Mouse (Mus musculus) lung, postnatal 4 days (tissue): Measurements from ENCODE around the gene Fam49a.
A peak's percentile ranks its signal among the peaks of the same experiment; 100 is the strongest.
"Not testable (repeated sequence)": the region's sequence is repeated elsewhere in the genome, so short reads cannot be mapped to it uniquely, and the experiment has no call there.

ENCODE experiments used
- DNase-seq, 2 experiments: peaks; one replicate each; pipeline ENCODE4 v3.0.0; 2021

The Fam49a gene

DNA sequence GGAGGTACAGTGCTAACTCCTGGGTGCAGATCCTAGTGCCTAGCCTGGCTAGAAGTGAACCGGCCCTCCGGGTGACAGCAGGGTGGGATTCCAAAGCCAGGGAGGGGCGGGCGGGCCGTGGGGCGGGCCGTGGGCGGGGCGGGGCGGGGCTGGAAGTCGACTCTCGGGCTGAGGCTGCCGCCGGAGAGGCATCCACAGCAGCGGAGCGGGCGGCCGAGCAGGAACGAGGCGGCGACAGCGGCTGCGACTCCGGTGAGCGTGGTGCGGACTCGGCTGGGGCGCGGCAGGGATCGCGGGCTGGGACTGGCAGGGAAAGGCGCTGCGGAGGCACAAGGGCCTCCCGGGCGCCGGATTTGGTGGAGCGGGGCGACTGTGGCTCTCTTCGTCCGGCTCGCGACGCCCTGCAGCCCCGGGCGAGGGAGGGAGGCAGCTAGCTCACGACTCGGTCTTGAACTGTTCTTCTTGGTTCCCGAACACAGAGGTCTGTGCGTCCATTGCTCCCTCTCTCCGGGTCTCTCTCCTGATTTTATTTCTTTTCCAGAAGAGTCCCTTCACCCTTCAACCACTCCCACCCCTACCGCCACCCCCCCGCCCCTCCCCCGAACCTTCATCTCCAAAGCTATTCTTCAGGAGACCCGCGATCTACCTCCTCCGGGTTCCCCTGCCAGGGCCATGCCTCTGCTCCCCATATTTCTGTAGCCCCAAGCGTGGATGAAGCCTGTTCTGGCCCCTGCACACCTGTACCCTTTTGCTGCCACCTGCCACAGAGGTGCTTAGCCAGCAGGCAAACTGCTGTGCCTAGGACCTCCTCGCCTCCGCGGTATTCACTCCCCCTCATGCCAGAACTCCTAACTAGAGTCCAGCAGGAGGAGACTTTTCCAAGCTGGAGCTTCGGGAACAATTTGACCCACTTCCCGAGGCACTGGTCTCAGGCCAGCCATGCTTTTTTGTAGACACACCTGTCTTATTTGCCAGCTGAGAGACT, at the start of gene Fam49a:
Gene Fam49a (plus strand): TSS at position 153 of the 985 bp plus-strand sequence.
- DNase-seq, result peak; percentile 83 to 87

DNA sequence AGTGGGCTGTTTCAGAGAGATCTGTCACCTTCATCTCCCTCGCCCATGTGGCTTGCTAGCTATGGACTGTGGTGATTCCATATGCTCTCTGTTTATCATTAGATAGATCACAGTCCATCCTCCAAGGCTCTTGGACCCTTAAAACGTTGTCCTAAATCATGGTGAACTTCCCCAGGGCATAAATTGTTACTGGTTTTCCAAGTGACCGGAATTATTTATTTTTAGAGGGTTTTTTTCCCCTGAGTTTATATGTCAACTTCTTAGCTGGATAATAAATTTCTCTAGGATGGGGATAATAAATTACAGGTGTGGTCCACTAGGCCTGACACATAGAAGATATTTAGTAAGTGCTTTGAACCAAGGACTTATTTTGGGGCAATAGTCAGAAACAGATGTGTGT, 48.4 kb upstream of the Fam49a start:
- DNase-seq, result no peak

DNA sequence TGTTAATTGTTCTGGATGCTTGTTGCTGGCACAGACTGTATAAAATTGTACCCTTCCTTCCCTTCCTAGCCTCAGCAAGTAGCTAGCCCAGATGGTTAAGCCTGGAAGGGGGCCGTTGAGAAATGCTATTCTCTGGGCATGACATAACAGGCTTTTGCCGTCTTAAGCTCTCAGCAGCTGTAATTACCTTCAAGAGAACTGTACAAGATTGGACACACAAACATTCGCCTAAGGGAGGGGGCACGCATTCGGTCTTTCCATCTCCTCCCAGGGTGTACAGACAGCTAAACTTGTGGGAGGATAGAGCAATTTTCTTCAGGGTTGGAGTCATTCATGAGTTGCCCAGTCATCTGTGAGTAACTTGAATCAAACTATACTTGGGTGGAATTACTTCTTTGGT, 43.0 kb upstream of the Fam49a start:
- no peak for DNase-seq

DNA sequence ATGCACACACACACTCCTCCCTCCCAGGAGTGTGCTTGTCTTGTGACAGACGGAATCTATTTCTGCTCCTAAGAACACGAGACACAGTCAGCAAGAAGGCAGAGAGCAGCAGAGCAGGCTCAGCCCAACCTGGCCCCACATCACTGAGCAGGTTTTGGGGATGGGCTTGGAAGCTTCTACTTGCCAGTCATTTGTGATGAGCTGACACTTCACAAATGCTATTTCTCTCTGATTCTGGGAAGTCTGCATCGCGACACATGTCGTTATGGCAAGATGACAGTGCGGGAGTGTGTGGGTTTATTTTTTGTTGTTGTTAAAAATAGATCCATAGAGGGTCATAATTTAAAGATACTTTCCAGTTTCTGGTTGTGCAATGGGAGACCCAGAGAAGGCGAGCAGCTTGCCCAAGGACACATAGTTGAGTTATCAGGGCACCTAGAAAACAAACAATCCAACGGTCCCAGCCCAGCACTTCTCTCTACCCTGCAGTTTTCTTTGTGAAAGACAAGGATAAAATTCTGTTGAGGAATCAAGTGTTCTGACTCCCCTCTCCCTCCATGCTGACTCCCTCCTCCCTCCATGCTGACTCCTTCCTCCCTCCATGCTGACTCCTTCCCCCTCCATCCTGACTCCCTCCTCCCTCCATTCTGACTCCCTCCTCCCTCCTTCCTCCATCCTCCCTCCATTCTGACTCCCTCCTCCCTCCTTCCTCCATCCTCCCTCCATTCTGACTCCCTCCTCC, 41.0 kb upstream of the Fam49a start:
- no peak for DNase-seq

DNA sequence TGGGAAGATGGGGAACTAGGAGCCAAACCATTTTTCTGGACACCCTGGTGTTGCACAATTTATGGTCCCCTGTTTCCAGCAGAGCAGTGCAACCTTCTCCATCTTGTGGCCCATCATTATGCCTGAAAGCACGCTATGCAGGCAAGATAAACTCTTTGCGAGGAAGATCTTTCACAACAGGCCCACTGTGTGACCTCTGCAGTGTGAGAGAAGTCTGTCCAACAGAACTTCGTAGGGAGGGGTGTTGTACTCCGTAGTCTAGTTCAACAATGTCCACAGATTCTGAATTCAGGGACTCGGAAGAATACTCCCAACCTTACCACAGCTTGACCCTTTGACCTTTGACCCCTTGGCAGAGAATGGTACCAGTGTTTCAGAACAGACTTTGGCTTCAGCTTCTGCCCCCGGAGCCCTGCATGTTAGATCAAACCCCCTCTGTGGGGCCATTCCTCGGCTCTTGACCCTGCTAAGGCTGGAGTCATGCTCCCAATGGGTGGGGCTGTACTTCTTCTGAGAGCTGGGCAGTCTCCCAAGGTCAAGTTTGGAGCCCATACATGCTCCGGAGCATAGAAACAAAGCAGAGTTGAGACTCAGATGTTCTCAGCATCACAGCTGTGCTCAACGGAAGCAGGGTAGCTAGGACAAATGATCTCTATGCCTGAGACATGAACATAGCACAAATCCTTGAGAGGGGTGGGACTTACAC, 39.2 kb upstream of the Fam49a start:
- peak in 1 of 2 experiments; percentile 25 for DNase-seq

DNA sequence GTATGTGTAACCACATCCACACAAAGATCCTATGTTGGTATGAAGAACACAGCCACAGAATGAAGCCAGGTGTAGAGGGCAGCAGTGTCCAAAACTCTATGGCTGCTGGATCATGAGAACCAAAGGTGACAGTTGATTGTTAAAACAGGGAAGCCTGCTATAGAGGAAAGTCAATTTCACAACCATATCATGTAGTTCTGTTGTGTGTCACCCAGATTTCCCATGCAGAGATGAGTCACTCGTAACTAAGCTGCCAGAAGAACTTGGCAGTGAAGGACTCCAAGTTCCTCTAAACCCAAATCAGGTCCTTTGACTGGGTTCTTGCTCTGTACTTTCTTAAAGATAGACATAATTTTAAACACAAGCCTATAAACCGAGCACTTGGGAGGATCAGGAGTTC, 38.6 kb upstream of the Fam49a start:
- peak in 1 of 2 experiments; percentile 8 for DNase-seq

DNA sequence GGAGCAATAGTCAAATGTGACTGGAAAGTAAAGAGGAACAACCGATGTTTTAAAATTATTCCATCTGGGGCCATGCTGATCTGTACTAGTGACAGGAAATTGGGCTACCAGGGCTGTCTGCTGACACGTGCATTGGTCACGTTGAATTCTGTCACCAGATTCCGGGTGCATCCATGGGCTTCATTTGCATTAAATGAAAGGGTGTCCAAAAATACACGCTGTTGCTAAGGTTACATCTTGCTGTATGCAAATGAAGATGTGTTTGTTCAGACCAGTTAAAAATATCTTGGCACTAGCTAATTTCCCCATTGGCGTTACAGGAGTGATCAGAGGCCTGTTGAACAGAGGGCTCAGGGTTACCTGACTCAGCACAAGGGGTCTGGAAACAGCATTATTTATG, 36.2 kb upstream of the Fam49a start:
- DNase-seq, result no peak

DNA sequence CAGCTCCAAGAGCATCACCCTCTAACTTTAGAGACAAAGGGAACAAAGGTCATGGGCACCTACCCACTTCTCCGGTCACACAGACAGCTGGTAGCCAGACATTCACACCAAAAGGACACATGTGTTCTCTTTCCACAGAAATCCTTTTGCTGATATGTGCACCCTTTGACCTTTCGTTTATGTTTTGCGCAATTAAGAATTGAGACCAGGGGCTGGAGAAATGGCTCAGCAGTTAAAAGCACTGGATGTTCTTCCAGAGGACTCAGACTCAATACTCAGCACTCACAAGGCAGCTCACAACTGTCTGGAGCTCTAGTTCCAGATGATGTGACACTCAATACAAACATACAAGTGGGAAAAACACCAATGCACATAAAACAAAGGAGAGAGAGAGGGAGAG, 34.3 kb upstream of the Fam49a start:
- no peak for DNase-seq

DNA sequence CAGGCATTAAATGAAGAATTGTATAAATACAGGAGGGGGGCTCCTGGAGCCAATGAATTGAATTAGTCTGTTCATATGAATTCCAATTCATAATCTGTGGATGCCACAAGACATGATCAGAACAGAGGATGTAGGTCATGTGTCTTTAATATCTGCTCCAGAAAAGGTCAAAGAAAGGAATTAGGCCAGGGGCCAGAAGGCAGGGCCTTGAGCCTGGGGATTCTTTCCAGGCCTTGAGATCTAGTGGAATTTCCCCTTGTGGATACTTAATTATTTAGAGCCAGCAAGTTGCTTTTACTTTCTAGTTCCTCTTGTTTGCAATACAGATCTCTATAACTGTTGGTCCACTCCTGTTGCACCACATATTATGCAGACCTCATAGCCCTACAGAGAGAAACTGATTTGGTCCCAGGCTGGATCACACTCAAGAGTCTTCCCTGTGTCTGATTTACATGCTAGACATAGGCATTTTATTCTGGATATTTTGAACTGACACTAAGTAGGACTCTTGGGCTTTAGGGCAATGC, 31.8 kb upstream of the Fam49a start:
- DNase-seq, result no peak

DNA sequence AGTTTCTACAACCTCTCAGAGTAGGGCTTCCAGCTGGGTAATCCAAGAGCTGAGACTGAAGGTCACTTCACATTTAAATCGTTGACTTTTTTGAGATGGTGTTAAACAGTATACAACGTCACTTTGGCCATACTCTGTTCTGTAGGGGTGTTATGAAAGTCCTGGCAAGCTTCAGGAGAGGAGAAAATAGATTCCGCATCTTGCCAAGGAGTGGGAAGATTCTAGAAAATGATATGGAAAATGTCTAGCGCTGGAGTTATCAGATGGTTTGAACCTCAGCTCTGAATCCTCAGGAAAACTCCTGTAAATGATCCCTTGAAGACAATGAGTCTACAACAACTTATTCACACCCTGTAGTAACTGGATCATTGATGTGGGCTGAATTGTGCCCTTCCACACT, 29.8 kb upstream of the Fam49a start:
- DNase-seq, result no peak

DNA sequence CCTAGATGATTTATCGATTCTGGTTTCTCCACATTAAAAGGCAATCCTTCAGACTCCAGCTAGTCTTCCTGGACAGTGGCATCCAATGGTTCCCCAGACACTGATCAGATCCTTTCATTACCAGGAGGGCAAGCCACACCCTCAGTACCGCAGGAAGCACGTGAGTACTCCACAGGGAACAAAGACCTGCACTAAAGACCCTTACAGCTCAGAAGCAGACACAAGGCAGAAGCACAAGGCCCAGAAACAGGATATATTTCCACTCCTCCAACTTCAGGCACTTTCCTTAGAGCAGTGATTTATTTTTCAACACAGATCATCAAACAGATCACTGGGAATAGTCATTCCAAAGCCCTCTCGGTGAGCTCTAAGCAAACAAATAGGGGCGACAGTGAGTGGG, 25.0 kb upstream of the Fam49a start:
- DNase-seq, result no peak

DNA sequence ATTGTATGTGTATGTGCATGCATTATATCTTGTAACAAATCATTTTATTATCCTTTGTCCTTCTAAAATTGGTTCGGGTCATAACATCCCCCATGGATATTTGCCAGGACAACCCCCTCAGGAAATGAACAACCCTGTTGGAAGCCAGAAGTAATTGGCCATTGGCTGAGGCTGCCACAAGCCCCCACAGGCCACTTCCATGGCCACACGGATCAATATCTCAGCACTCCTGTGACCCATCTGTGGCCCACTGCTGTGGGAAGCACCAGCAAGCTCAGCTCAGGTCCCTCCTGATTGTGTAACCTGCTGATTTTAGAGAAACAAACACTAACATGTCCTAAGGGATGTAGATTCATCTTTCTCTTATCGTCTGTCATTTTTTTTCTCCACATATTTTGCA, 22.4 kb upstream of the Fam49a start:
- no peak for DNase-seq

DNA sequence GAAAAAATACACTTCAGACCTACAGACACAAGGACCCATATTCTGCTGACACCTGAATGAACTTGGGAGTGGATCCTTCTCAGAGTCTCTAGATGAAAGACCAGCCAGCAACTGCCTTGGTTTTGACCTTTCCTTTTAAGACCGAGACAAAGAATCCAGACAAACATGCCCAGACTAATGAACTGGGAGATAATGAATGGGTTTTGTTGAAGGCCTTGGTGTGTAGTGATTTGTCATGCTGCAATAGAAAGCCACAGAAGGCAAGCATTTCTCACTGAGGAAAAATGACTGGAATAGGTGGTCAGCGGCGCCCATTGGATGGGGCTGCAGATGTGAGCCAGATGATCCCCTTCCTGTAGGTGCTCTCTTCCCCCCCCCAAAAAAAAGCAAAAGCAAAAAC, 18.8 kb upstream of the Fam49a start:
- no peak for DNase-seq

DNA sequence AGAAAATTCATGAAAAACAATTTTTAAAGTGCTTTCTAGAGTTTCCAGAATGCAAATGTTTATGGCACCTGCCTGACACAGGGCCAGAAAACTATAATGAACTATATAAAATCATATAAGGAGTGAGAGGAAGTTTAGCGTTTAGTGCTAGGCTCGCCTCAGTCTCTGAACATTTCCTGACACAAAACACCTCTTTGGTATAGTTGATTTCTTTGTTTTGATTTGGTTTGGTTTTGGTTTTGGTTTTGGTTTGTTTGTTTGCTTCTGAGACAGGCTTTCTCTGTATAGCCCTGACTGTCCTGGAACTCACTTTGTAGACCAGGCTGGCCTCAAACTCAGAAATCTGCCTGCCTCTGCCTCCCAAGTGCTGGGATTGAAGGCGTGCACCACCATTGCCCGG, 14.9 kb upstream of the Fam49a start:
- DNase-seq, result not testable (repeated sequence)

DNA sequence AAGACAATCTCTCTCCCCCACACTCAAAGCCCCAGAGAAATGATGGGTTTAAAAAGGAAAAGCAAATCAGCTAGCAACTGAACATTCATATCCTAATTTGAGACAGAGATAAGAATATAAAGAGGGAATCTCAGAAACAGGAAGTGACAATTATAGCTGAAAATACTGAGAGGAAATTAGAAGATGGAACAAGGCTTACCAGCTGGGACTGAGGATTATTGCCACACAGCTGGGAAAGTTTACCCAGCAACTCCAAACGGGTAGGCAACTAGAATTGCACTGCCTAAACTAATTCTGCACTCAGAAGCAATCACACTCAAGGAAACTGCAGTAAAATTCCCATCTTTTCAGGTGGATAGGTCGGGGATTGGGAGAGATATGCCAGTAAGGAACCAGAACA, 12.4 kb upstream of the Fam49a start:
- no peak for DNase-seq

DNA sequence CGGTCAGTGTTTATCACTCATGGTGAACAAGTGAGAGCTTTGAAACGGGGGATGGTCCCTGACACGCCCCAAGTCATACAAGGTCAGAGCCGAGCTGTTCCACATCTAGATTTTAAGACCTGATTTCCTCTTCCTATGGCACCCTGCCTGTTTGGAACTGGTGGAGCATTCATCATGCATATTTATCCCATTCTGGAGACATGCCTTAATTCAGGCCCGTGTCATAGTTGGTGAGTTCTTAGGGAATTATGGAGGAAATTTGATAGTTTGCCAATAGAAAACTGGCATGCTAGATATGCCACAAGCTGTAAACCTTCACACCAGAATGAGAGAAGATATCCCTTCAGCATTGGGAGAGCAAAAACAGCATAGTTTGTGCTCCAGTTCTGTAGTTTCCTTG, 8.4 kb upstream of the Fam49a start:
- no peak for DNase-seq

DNA sequence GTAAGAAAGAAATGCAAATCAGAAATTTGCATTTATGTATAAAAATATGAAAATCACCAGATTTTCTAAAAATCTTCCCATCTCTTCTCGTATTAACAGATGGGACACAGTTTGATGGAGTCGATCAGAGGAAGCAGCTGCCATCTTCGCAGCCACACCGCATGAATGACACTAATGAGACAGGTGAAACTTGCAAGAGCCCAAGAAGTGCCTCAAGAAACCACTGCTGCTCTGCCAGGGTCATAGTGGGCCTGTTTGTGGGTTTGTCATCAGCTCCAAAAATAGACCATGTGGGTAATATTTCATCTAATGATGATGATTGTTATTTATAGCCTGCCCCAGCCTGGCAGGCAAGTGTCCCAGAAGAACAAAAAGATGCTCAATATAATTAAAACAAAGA, 7.8 kb upstream of the Fam49a start:
- no peak for DNase-seq

DNA sequence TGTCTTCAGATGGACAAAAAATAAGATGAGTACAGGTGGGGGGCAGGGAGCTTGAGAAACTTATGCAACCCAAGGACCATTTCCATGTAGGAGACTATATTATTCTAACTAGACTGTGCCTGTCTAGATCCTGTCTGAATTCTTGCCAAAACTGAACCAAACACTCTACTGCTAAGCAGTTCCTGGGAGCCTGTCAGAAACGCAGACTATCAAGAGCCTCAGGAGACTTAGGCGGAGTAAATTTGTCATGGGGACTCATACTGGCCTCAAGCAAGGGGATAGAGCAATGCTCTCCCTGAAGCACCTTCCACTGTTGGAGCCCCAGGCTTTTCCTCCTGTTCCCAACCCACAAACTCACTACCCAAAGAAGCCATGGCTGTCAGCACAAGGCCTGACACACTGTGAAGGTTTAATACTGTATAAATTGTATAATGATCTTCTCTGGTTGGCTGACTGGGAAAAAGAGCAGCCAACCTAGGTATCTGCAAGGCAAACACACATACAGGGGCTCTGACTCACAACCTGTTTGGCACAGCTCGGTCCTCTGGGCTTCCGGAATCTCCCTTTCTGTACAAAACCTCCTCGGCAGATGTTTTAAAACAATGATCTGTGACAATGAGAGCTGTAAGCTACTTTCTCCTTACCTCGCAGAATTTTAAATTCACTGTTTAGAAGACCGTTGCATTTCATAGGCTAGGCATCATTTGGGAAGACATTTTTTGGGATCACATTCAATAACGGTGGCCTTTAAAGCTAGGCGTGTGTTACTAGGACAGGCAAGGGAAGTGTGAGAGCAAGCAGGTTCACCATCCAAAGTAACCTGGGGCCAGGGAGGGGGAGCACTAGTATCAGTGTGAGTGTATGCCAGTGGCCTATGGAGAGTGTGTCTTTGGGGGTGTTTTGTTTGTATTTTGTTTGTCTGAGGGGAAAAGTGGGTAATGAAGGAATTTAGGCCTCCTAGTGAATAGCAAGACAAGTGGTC, 669 bp upstream of the Fam49a start:
- no peak for DNase-seq

DNA sequence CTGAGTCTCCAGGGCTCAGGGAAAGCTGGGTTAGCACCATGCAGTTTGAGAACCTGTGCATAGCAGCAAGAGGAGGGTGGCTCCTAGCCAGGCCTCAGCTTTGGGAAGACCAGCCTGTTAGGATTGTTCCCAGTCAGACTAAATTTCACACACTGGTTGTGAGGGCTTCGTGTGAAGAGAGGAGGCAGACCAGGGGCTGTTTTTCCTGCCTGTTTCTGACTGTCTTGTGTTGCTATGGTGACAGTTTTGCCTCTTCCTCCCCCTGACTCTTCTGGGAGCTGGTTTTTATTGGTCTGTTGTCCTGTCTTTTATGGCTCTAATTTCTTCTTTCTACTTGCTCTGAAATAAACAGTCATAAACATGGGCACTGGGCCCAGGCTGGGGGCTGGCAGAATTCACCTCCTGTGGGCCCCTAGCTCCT, 1.4 kb downstream of the Fam49a start:
- DNase-seq, result peak; percentile 47 to 70

DNA sequence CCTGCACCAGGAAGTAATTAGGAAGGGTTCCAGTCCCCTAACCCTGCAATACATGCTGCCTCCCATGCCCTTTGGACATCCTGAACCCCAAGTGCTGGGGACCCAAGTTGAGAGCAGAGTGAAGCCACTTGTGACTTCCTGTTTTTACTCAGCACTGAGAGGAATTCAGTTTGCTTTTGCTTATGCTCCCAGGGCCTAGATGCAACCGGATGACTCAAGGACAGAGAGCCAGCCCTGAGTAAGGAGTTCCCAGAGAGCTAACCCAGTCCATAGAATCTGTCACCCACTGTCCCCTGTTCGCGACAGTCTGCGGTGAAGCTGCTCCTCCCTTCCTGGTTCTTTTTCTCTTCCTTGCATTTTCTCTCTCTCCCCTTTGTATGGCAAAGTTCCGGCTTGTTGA, 2.2 kb downstream of the Fam49a start:
- DNase-seq, result peak; percentile 30 to 44

DNA sequence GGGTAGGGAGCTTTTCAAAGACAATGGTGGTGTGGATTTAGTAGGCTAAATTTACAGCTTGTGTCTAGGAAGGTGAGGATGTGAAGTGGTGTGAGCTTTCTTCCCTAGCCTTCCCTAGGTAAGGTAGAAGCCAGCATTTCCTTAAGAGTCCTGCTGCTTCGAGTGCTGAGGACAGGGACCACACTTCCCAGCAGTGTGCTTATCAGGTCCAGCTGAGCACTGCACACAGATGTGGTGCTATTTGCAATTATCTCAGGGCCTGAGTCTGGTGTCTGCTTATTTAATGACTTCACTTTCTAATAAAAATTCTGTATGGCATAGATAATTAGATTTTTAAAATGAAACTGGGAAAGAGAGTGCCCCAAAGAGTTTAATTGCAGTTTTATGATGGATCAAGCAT, 4.6 kb downstream of the Fam49a start:
- DNase-seq, result no peak

DNA sequence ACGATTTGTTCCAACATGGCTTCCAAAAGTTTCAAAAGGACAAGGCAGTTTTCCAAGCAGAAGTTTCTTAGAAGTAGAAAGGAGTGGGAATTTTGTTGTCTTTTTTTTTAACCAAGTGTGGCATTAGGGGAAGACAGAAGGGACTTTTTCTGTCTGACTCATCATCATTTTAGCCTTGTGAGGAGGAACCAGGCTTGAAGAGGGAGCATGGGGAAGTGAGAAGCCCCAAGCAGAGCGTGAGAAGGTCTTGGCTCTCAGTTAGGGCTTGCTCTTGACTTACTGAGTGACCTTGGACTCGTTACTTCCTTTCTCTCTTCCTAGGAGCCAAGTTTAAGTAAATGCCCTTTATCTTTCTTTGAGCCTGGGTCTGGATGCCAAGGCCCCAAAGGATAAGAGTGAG, 8.6 kb downstream of the Fam49a start:
- DNase-seq, result no peak
